ENCODE assay signal across 23 mouse cellular contexts in the genomic region with DNA sequence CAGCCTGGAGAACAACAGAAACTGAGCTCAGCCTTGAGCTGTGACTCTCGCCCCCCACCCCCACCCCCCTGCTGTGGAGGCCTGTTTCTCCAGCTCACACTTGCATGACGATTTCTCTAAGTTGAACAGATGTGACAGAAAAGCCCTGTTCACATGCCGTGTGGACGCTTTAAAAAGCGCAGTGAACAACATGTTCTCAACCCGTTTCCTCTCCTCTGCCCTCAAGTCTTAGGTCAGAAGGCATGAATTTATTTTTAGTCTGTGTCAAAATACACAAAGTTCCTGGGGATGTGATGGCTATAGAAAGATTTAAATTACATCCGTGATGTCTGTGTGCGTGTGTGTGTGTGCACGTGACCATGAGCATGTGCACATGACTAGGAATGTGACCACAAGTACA. TPM values are rescaled to one million over a fixed set of nuclear protein-coding genes. Genes with fewer than 3 reads are reported as not detected.
A peak's percentile ranks its signal among the peaks of the same experiment; 100 is the strongest.
DNase-seq lines count a peak whose midpoint lies in the region; ATAC-seq and TF ChIP-seq lines count a peak whose summit lies in the region.
"Had no signal": no experiment of that assay in that cellular context is flagged by ENCODE, and none has a peak within 500 bp of the region (broad histone marks: within the 10 kb centered on the region; RNA-seq: fewer than 3 reads in every experiment).

No protein-coding gene starts in this region.

- H3K79me2 ChIP-seq in heart, adult 2 months (replicated peaks; ENCODE audit: control insufficient read depth, insufficient read depth, low read length): no peaks in the 10 kb centered on the region

- no peak for DNase-seq in heart, adult 2 months
- no peak for DNase-seq in heart, embryonic 10.5 days (ENCODE audit: low spot score)
- no peak for DNase-seq in kidney, postnatal 0 days (ENCODE audit: low spot score)
- DNase-seq in kidney, postnatal 36 days: no peak
- DNase-seq in lung, postnatal 25 days (ENCODE audit: low spot score): peak; percentile 8
- DNase-seq in lung, postnatal 4 days: no peak
- DNase-seq in stomach, postnatal 0 days (ENCODE audit: low spot score): no peak
- DNase-seq: cerebellum, adult 18-20 months; cerebellum, postnatal 10 days; gastrocnemius, postnatal 25 days; kidney, postnatal 10 days; liver, embryonic 13.5 days; lung, embryonic 14.5 days; thymus, adult 2 months; thymus, postnatal 36 days had no signal

- H3K4me1 ChIP-seq in heart, adult 2 months (ENCODE audit: control insufficient read depth, insufficient read depth, low read length): no peaks in the 10 kb centered on the region
- H3K4me1 ChIP-seq in heart, embryonic 10.5 days: peaks cover 23% of the 10 kb centered on the region
- no peaks in the 10 kb centered on the region for H3K4me1 ChIP-seq in kidney, postnatal 0 days (replicated peaks; ENCODE audit: insufficient read depth, low read length)
- no peaks in the 10 kb centered on the region for H3K4me1 ChIP-seq in stomach, postnatal 0 days (replicated peaks; ENCODE audit: control insufficient read depth, insufficient read depth)
- H3K4me1 ChIP-seq: hindbrain, embryonic 15.5 days; limb, embryonic 12.5 days had no signal

- TF ChIP-seq CTCF in heart, adult 2 months (IDR thresholded peaks at IDR 0.05): no peak
- TF ChIP-seq CTCF in kidney, postnatal 0 days (IDR thresholded peaks at IDR 0.05; ENCODE audit: low read depth): no peak
- TF ChIP-seq CTCF in stomach, postnatal 0 days (IDR thresholded peaks at IDR 0.05; ENCODE audit: low read depth): no peak

- H3K4me3 ChIP-seq in heart, adult 2 months: no peak overlapping the region
- no peak overlapping the region for H3K4me3 ChIP-seq in heart, embryonic 10.5 days
- H3K4me3 ChIP-seq in kidney, postnatal 0 days (replicated peaks; ENCODE audit: low read depth, low read length): no peak overlapping the region
- H3K4me3 ChIP-seq in stomach, postnatal 0 days (ENCODE audit: low read depth, low read length): no peak overlapping the region
- H3K4me3 ChIP-seq: hindbrain, embryonic 10.5 days; hindbrain, embryonic 15.5 days; limb, embryonic 12.5 days; liver, embryonic 13.5 days had no signal

- no peak for TF ChIP-seq POLR2A in heart, adult 2 months (IDR thresholded peaks at IDR 0.05; ENCODE audit: insufficient read depth, low read depth, low read length)

- no peaks in the 10 kb centered on the region for H3K9me3 ChIP-seq in heart, embryonic 10.5 days
- no peaks in the 10 kb centered on the region for H3K9me3 ChIP-seq in kidney, postnatal 0 days (replicated peaks; ENCODE audit: low read length)
- H3K9me3 ChIP-seq in stomach, postnatal 0 days (ENCODE audit: control insufficient read depth, low read length): no peaks in the 10 kb centered on the region
- H3K9me3 ChIP-seq: hindbrain, embryonic 10.5 days; hindbrain, embryonic 15.5 days; limb, embryonic 12.5 days; liver, embryonic 13.5 days had no signal

- no peaks in the 10 kb centered on the region for H3K27me3 ChIP-seq in heart, adult 2 months (ENCODE audit: control insufficient read depth, insufficient read depth, low read length)
- H3K27me3 ChIP-seq in heart, embryonic 10.5 days (ENCODE audit: insufficient read depth, poor library complexity, severe bottlenecking): peaks cover 15% of the 10 kb centered on the region
- no peaks in the 10 kb centered on the region for H3K27me3 ChIP-seq in kidney, postnatal 0 days (ENCODE audit: insufficient read depth, low read length)
- H3K27me3 ChIP-seq in stomach, postnatal 0 days (ENCODE audit: control insufficient read depth, insufficient read depth, low read length): no peaks in the 10 kb centered on the region
- H3K27me3 ChIP-seq: hindbrain, embryonic 15.5 days; limb, embryonic 12.5 days; liver, embryonic 13.5 days had no signal

- WGBS in heart, adult 2 months: 57% methylated on average over 9 of the region's 9 CpGs
- WGBS in heart, embryonic 10.5 days: 84% methylated on average over 9 of the region's 9 CpGs
- 60% methylated on average over 9 of the region's 9 CpGs for WGBS in kidney, postnatal 0 days
- 72% methylated on average over 9 of the region's 9 CpGs for WGBS in stomach, postnatal 0 days

- H3K9ac ChIP-seq in heart, adult 2 months (ENCODE audit: low read depth, low read length): no peak overlapping the region
- H3K9ac ChIP-seq in kidney, postnatal 0 days (ENCODE audit: low read depth, low read length): no peak overlapping the region
- H3K9ac ChIP-seq in stomach, postnatal 0 days (ENCODE audit: low read length): no peak overlapping the region
- H3K9ac ChIP-seq: hindbrain, embryonic 15.5 days; limb, embryonic 12.5 days; liver, embryonic 13.5 days; lung, embryonic 14.5 days had no signal

- H3K36me3 ChIP-seq in heart, adult 2 months (ENCODE audit: control insufficient read depth, insufficient read depth, low read length): no peaks in the 10 kb centered on the region
- H3K36me3 ChIP-seq in heart, embryonic 10.5 days: no peaks in the 10 kb centered on the region
- H3K36me3 ChIP-seq in kidney, postnatal 0 days (ENCODE audit: insufficient read depth, low read length): no peaks in the 10 kb centered on the region
- no peaks in the 10 kb centered on the region for H3K36me3 ChIP-seq in stomach, postnatal 0 days (ENCODE audit: control insufficient read depth, insufficient read depth, low read length)
- H3K36me3 ChIP-seq: liver, embryonic 13.5 days had no signal

- no peak overlapping the region for H3K4me2 ChIP-seq in kidney, postnatal 0 days (ENCODE audit: low read length)
- H3K4me2 ChIP-seq in stomach, postnatal 0 days (replicated peaks; ENCODE audit: low read depth): no peak overlapping the region
- H3K4me2 ChIP-seq: hindbrain, embryonic 15.5 days; limb, embryonic 12.5 days; liver, embryonic 13.5 days; lung, embryonic 14.5 days; midbrain, embryonic 11.5 days had no signal

- intact Hi-C loops in heart, adult 2 months (cut with DNase I): no loop called here

- TF ChIP-seq EP300 in heart, adult 2 months (IDR thresholded peaks at IDR 0.05; ENCODE audit: insufficient read depth, low read depth, low read length): no peak
- no peak for TF ChIP-seq EP300 in stomach, postnatal 0 days (optimal IDR thresholded peaks at IDR 0.05)

- ATAC-seq in kidney, postnatal 0 days (replicated peaks; ENCODE audit: low FRiP score, low read depth): no peak
- ATAC-seq in stomach, postnatal 0 days (ENCODE audit: low FRiP score, low TSS enrichment): 0 out of 2 replicates have a peak, but pooled peaks have one; percentile 2
- ATAC-seq: CD4-positive, CD25-positive, alpha-beta regulatory T cell, adult 4 months; forebrain, embryonic 14.5 days; inflammation-experienced regulatory T-cells, adult 6 months; midbrain, embryonic 16.5 days had no signal

- H3K27ac ChIP-seq in heart, adult 2 months: peak overlapping the region; percentile 36
- no peak overlapping the region for H3K27ac ChIP-seq in heart, embryonic 10.5 days
- H3K27ac ChIP-seq in kidney, postnatal 0 days: peak overlapping the region; percentile 55
- H3K27ac ChIP-seq in stomach, postnatal 0 days (replicated peaks): no peak overlapping the region
- H3K27ac ChIP-seq: hindbrain, embryonic 10.5 days; hindbrain, embryonic 15.5 days; limb, embryonic 12.5 days; liver, embryonic 13.5 days had no signal

RNA-seq across cellular contexts. Expression of gene Slc4a8, which starts 46.9 kb away (rescaled TPM):
- 1 to 10 TPM; 2.8 to 4.1 TPM for total RNA-seq in heart, adult 2 months (2021)
- polyA plus RNA-seq in heart, adult 2 months (2012; rRNA removed): 0.96 and 1.5 TPM in 2 replicates
- 2.2 and 2.3 TPM in 2 replicates for polyA plus RNA-seq in heart, embryonic 10.5 days (2016; fragmentation: Nextera tagmentation; extraction: Ambion mirVana)
- polyA plus RNA-seq in kidney, postnatal 0 days (2015; fragmentation: Nextera tagmentation; extraction: Ambion mirVana): 7.5 and 9.5 TPM in 2 replicates
- 2.2 TPM in 2 replicates for polyA plus RNA-seq in stomach, postnatal 0 days (2015; fragmentation: Nextera tagmentation; extraction: Ambion mirVana)

Comparison
In these comparisons a context has a peak if more than half of its experiments do, and no peak if none do; other contexts are left out.
1. H3K27ac ChIP-seq: peak in heart, adult 2 months (single experiment) and kidney, postnatal 0 days (single experiment); none in heart, embryonic 10.5 days (single experiment) and stomach, postnatal 0 days (single experiment).